Mouse (Mus musculus) cortical plate, adult 2 months (tissue): Measurements from ENCODE around the gene Per2.

Source experiments
- CTCF ChIP-seq: fragments of 200-500 bp; IDR thresholded peaks from 2 replicates; pipeline ENCODE4 v1.5.1; 2011; ENCODE audit warnings: mild to moderate bottlenecking, control low read depth, low read length; ENCODE audit not compliant: insufficient read depth; ENCODE audit errors: extremely low read depth
- POLR2A ChIP-seq: fragments of 200-500 bp; IDR thresholded peaks from 2 replicates; pipeline ENCODE4 v1.6.1; 2011; ENCODE audit warnings: mild to moderate bottlenecking, low read length, control low read depth; ENCODE audit not compliant: insufficient read depth; ENCODE audit errors: extremely low read depth

DNA sequence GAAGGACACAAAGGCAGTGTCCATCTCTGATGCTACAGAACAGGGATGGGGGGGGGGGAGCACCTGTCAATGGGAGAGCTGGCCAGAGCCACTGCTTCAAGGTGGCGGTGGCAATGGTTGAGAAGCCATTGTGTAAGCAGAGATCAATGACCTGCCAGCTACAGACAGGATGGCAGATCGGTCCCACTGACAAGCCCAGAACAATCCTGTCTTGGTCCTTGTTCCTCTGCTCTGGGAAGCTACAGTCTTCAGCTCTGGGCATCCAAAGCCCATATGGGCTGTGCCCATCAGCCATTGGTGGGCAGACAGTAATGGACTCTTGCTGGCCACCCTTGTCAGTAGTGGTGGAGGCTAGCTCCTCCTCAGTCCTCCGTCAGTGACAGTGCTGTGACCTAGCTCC, 17.3 kb downstream of the Per2 start:
- TF ChIP-seq CTCF (no peak), POLR2A (no peak)
